Mouse (Mus musculus): ENCODE measurements around the gene Klkb1. TPM values are rescaled to one million over a fixed set of nuclear protein-coding genes. Genes with fewer than 3 reads are reported as not detected.

Gene Klkb1
- total RNA-seq, 2 experiments from 2014 or later: not detected

- intact Hi-C loops (cut with DNase I): no loop called here
- no peak for DNase-seq (ENCODE audit: low spot score in 2 of 2)
Measured at GRCm38 (mm10) chr8:45274317-45274716, 20.3 kb downstream of the Klkb1 start.

GRCm38 (mm10) chr8:45269056-45269455 is 25.6 kb downstream of the Klkb1 start:
- no peak for DNase-seq (ENCODE audit: low spot score in 2 of 2)
- intact Hi-C loops (cut with DNase I): no loop called here

GRCm38 (mm10) chr8:45268485-45268884 is 26.2 kb downstream of the Klkb1 start:
- intact Hi-C loops (cut with DNase I): no loop called here
- DNase-seq (ENCODE audit: low spot score in 2 of 2): no peak

GRCm38 (mm10) chr8:45267611-45268391 is 26.9 kb downstream of the Klkb1 start:
- no peak for DNase-seq (ENCODE audit: low spot score in 2 of 2)
- intact Hi-C loops (cut with DNase I): no loop called here

GRCm38 (mm10) chr8:45266993-45267392 is 27.7 kb downstream of the Klkb1 start:
- intact Hi-C loops (cut with DNase I): no loop called here
- DNase-seq (ENCODE audit: low spot score in 2 of 2): no peak

- DNase-seq (ENCODE audit: low spot score in 2 of 2): no peak
- intact Hi-C loops (cut with DNase I): no loop called here
Measured at GRCm38 (mm10) chr8:45264918-45265317, 29.7 kb downstream of the Klkb1 start.

- intact Hi-C loops (cut with DNase I): no loop called here
- DNase-seq (ENCODE audit: low spot score in 2 of 2): no peak
Measured at GRCm38 (mm10) chr8:45262851-45263250, 31.8 kb downstream of the Klkb1 start.

GRCm38 (mm10) chr8:45261920-45262319 is 32.7 kb downstream of the Klkb1 start, which contains the start of gene F11:
Gene F11 (minus strand): TSS chr8:45262031.
- intact Hi-C loops (cut with DNase I): no loop called here
- no peak for DNase-seq (ENCODE audit: low spot score in 2 of 2)

GRCm38 (mm10) chr8:45258421-45258820 is 36.2 kb downstream of the Klkb1 start:
- DNase-seq (ENCODE audit: low spot score in 2 of 2): no peak
- intact Hi-C loops (cut with DNase I): no loop called here

GRCm38 (mm10) chr8:45255040-45255439 is 39.6 kb downstream of the Klkb1 start:
- DNase-seq (ENCODE audit: low spot score in 2 of 2): no peak
- intact Hi-C loops (cut with DNase I): no loop called here

- DNase-seq (ENCODE audit: low spot score in 2 of 2): no peak
- intact Hi-C loops (cut with DNase I): no loop called here
Measured at GRCm38 (mm10) chr8:45254194-45254842, 40.3 kb downstream of the Klkb1 start.

- intact Hi-C loops (cut with DNase I): no loop called here
- no peak for DNase-seq (ENCODE audit: low spot score in 2 of 2)
Measured at GRCm38 (mm10) chr8:45253586-45253985, 41.1 kb downstream of the Klkb1 start.

GRCm38 (mm10) chr8:45253111-45253510 is 41.5 kb downstream of the Klkb1 start:
- DNase-seq (ENCODE audit: low spot score in 2 of 2): no peak
- intact Hi-C loops (cut with DNase I): no loop called here

GRCm38 (mm10) chr8:45246307-45246706 is 48.4 kb downstream of the Klkb1 start:
- DNase-seq (ENCODE audit: low spot score in 2 of 2): no peak
- intact Hi-C loops (cut with DNase I): no loop called here

GRCm38 (mm10) chr8:45239363-45239762 is 55.3 kb downstream of the Klkb1 start:
- no peak for DNase-seq (ENCODE audit: low spot score in 2 of 2)
- intact Hi-C loops (cut with DNase I): loop anchor here (5.0 kb wide), 1 partner anchor 302 kb away; the partner anchor contains the start of gene Fat1

- intact Hi-C loops (cut with DNase I): loop anchor here (1.0 to 5.0 kb wide), 2 partner anchors 170 to 301 kb away; partner anchors contain the start of gene Fat1
- DNase-seq (ENCODE audit: low spot score in 2 of 2): no peak
Measured at GRCm38 (mm10) chr8:45238282-45238681, 56.4 kb downstream of the Klkb1 start.

GRCm38 (mm10) chr8:45236164-45236912 is 58.3 kb downstream of the Klkb1 start:
- peak; percentile 27 to 39 for DNase-seq (ENCODE audit: low spot score in 2 of 2)
- intact Hi-C loops (cut with DNase I): loop anchor here (5.0 kb wide), 1 partner anchor 299 kb away; the partner anchor contains the start of gene Fat1

GRCm38 (mm10) chr8:45235228-45235627 is 59.4 kb downstream of the Klkb1 start:
- intact Hi-C loops (cut with DNase I): loop anchor here (5.0 kb wide), 1 partner anchor 298 kb away; the partner anchor contains the start of gene Fat1
- DNase-seq (ENCODE audit: low spot score in 2 of 2): no peak

- no peak for DNase-seq (ENCODE audit: low spot score in 2 of 2)
- intact Hi-C loops (cut with DNase I): no loop called here
Measured at GRCm38 (mm10) chr8:45233256-45233655, 61.4 kb downstream of the Klkb1 start.

Data from left cerebral cortex, postnatal 36 days (tissue).